10 mouse cellular contexts compared by ENCODE assay signal in genomic region chr16:37690932-37691730, GRCm38 (mm10). TPM values are rescaled to one million over a fixed set of nuclear protein-coding genes. Genes with fewer than 3 reads are reported as not detected.
DNase-seq lines count a peak whose midpoint lies in the region; ATAC-seq and TF ChIP-seq lines count a peak whose summit lies in the region.
"Had no signal": no experiment of that assay in that cellular context is flagged by ENCODE, and none has a peak within 500 bp of the region (broad histone marks: within the 10 kb centered on the region; RNA-seq: fewer than 3 reads in every experiment).

No protein-coding gene starts in this region.

- 69% methylated on average over 12 of the region's 12 CpGs for WGBS in lung, embryonic 14.5 days
- WGBS in midbrain, embryonic 15.5 days: 86% methylated on average over 12 of the region's 12 CpGs

- intact Hi-C loops in gastrocnemius, postnatal 36 days (cut with DNase I): loop anchor here (5.0 kb wide), 1 partner anchor 91 kb away; no protein-coding TSS in a partner anchor

- H3K27me3 ChIP-seq in lung, embryonic 14.5 days (ENCODE audit: insufficient read depth, low read length): no peaks in the 10 kb centered on the region
- no peaks in the 10 kb centered on the region for H3K27me3 ChIP-seq in midbrain, embryonic 15.5 days (replicated peaks)

- H3K4me3 ChIP-seq in lung, embryonic 14.5 days (ENCODE audit: low read depth, low read length): no peak overlapping the region
- no peak overlapping the region for H3K4me3 ChIP-seq in midbrain, embryonic 15.5 days

- H3K27ac ChIP-seq in lung, embryonic 14.5 days (ENCODE audit: low read depth): no peak overlapping the region
- no peak overlapping the region for H3K27ac ChIP-seq in midbrain, embryonic 15.5 days

- H3K9me3 ChIP-seq in lung, embryonic 14.5 days (ENCODE audit: low read depth, low read length): no peaks in the 10 kb centered on the region
- no peaks in the 10 kb centered on the region for H3K9me3 ChIP-seq in midbrain, embryonic 15.5 days
- H3K9me3 ChIP-seq: G1E had no signal

- no peak for ATAC-seq in lung, embryonic 14.5 days (ENCODE audit: insufficient read depth)
- ATAC-seq in midbrain, embryonic 15.5 days (replicated peaks): no peak

- DNase-seq in gastrocnemius, adult 18-20 months (ENCODE audit: low spot score): peak; percentile 37
- no peak for DNase-seq in gastrocnemius, postnatal 36 days
- DNase-seq in lung, embryonic 14.5 days: no peak
- no peak for DNase-seq in lung, postnatal 4 days
- DNase-seq in brain, adult 2 months (ENCODE audit: low read depth, low spot score): peak; percentile 58
- peak; percentile 41 for DNase-seq in heart, postnatal 4 days
- no peak for DNase-seq in layer of hippocampus, adult 18-20 months (ENCODE audit: low spot score in 2 of 2)
- DNase-seq: thymus, adult 2 months had no signal

- peak; percentile 53 for TF ChIP-seq CTCF in lung, embryonic 14.5 days (IDR thresholded peaks at IDR 0.05; ENCODE audit: low read depth)

- H3K4me1 ChIP-seq in lung, embryonic 14.5 days (ENCODE audit: insufficient read depth): peaks cover 10% of the 10 kb centered on the region; the same call in 1 of the 2 replicates
- peaks cover 15% of the 10 kb centered on the region for H3K4me1 ChIP-seq in midbrain, embryonic 15.5 days

- no peaks in the 10 kb centered on the region for H3K36me3 ChIP-seq in lung, embryonic 14.5 days (ENCODE audit: insufficient read depth)
- H3K36me3 ChIP-seq in midbrain, embryonic 15.5 days (replicated peaks): no peaks in the 10 kb centered on the region
- H3K36me3 ChIP-seq: G1E had no signal

- H3K4me2 ChIP-seq in lung, embryonic 14.5 days: no peak overlapping the region
- H3K4me2 ChIP-seq in midbrain, embryonic 15.5 days: no peak overlapping the region

- H3K9ac ChIP-seq in lung, embryonic 14.5 days: no peak overlapping the region
- H3K9ac ChIP-seq in midbrain, embryonic 15.5 days: no peak overlapping the region

RNA-seq across cellular contexts. Expression of gene Ndufb4, which starts 36.9 kb away (rescaled TPM):
- total RNA-seq in gastrocnemius, adult 18-20 months (2021): 100 to 1,000 TPM; 198 to 200 TPM
- total RNA-seq in gastrocnemius, postnatal 36 days (2021): 100 to 1,000 TPM; 178 to 186 TPM
- 54.4 and 61.7 TPM in 2 replicates for polyA plus RNA-seq in lung, embryonic 14.5 days (2014; fragmentation: Nextera tagmentation; extraction: Ambion mirVana)
- 100 to 1,000 TPM; 141 to 154 TPM for total RNA-seq in heart, postnatal 4 days (2021)
- total RNA-seq in layer of hippocampus, adult 18-20 months (2021): 10 to 100 TPM; 83.3 to 85.1 TPM
- 46.3 and 49.9 TPM in 2 replicates for polyA plus RNA-seq in midbrain, embryonic 15.5 days (2015; fragmentation: Nextera tagmentation; extraction: Ambion mirVana)

Comparison
In these comparisons a context has a peak if more than half of its experiments do, and no peak if none do; other contexts are left out.
1. DNase-seq: peak in gastrocnemius, adult 18-20 months (single experiment), brain, adult 2 months (single experiment) and heart, postnatal 4 days (single experiment); none in gastrocnemius, postnatal 36 days (0 of 2), lung, embryonic 14.5 days (single experiment), lung, postnatal 4 days (0 of 2) and layer of hippocampus, adult 18-20 months (0 of 2).